Mouse (Mus musculus): Measurements from ENCODE around the gene Vapa.

DNA sequence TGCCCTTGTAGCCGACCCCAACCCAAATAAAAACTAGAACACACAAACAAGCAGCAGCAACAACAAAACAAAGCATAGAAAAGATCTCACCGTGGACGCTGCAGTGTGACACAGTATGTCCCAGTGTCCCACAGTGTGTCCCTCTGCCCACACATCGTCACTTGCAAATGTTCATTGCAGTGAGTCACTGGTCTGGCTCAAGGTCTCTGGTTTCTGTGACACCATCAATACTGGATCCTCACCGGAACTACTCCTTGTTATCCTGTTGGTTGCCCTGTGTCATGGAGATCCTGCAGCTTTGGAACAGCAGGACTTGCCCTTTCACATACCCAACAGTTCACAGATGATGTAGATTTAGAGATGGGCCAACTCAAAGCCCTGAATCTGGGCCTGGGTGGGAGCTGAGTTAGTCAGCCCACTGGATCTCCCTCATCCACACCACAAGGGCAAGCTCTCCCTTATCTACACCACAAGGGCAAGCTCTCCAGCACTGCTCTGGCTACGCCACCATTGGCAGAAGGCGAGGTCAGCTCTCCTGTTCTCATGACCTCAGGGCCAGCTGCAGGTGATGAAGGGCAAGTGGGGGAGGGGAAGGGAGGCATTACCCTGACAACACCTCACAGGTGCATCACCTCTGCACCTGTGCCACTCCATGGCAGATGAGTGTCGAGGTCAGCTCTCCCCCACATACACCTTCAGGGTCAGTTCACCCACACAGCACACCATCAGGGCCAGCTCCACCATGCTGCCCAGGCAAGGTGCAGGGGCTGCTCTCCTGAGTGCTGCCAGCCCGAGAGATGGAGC is 35.2 kb upstream of the Vapa start:
- no peak for TF ChIP-seq USF1 (IDR thresholded peaks at IDR 0.05; ENCODE audit: low read depth, low read length)
- no peak for TF ChIP-seq CTCF (conservative IDR thresholded peaks at IDR 0.05 in 1 of 2, IDR thresholded peaks at IDR 0.05 in 1 of 2; ENCODE audit: low read depth in 2 of 2, low read length in 2 of 2)
- TF ChIP-seq E2F4 (IDR thresholded peaks at IDR 0.05; ENCODE audit: insufficient replicate concordance, low read depth, low read length) = no peak
- TF ChIP-seq CHD1 (IDR thresholded peaks at IDR 0.05; ENCODE audit: low read depth, low read length) = no peak
- TF ChIP-seq POLR2A (IDR thresholded peaks at IDR 0.05; ENCODE audit: low read depth, low read length) = no peak
- TF ChIP-seq MAX (IDR thresholded peaks at IDR 0.05; ENCODE audit: low read length) = no peak
- no peak for TF ChIP-seq SMC3 (IDR thresholded peaks at IDR 0.05; ENCODE audit: low read depth, low read length)
- no peak for TF ChIP-seq EP300 (IDR thresholded peaks at IDR 0.05; ENCODE audit: low read length)
- TF ChIP-seq ZC3H11A (IDR thresholded peaks at IDR 0.05; ENCODE audit: low read depth, low read length) = no peak
- TF ChIP-seq MXI1 (IDR thresholded peaks at IDR 0.05; ENCODE audit: low read depth, low read length) = no peak
- no peak for TF ChIP-seq ZNF384 (IDR thresholded peaks at IDR 0.05; ENCODE audit: low read depth, low read length)

Measured in CH12.LX (cell line).